Mouse (Mus musculus): ENCODE measurements around the gene Cadm1. TPM values are rescaled to one million over a fixed set of nuclear protein-coding genes. Genes with fewer than 3 reads are reported as not detected.

Gene Cadm1
- total and polyA plus RNA-seq, 3 experiments = 0.14 to 0.31 TPM; not detected in 1

GRCm38 (mm10) chr9:47894096-47894495 is 364.1 kb downstream of the Cadm1 start:
- no peak for DNase-seq (ENCODE audit: low read depth, low spot score)
- Histone ChIP-seq H3K4me1 (ENCODE audit: control insufficient read depth in 1 of 2, insufficient read depth in 2 of 2, low read length in 2 of 2) (no peaks in the 10 kb centered on the region), H3K9ac (ENCODE audit: control insufficient read depth, low read depth, low read length, poor library complexity, severe bottlenecking) (no peak overlapping the region), H3K9me3 (replicated peaks; ENCODE audit: insufficient read depth, low read length) (no peaks in the 10 kb centered on the region), H3K79me2 (ENCODE audit: control insufficient read depth, insufficient read depth, low read length, poor library complexity) (no peaks in the 10 kb centered on the region), H3K27me3 (ENCODE audit: control insufficient read depth in 1 of 2, insufficient read depth in 2 of 2, low read length in 2 of 2) (no peaks in the 10 kb centered on the region), H3K27ac (ENCODE audit: control insufficient read depth, low read depth, low read length) (no peak overlapping the region), H3K36me3 (ENCODE audit: control insufficient read depth in 1 of 2, insufficient read depth in 2 of 2, low read length in 2 of 2) (no peaks in the 10 kb centered on the region), H3K4me3 (ENCODE audit: control insufficient read depth in 1 of 2, insufficient read depth in 1 of 2, low read depth in 2 of 2, low read length in 2 of 2) (no peak overlapping the region)
- no peak for TF ChIP-seq NRF1 (IDR thresholded peaks at IDR 0.05; ENCODE audit: insufficient read depth, low read depth, low read length, poor library complexity, severe bottlenecking)
- no peak for TF ChIP-seq KAT2A (conservative IDR thresholded peaks at IDR 0.05; ENCODE audit: low read depth, low read length)
- no peak for TF ChIP-seq TCF12 (IDR thresholded peaks at IDR 0.05; ENCODE audit: low read depth, low read length)
- no peak for TF ChIP-seq UBTF (IDR thresholded peaks at IDR 0.05; ENCODE audit: borderline replicate concordance, insufficient read depth, low read depth, low read length)
- TF ChIP-seq ZMIZ1 (IDR thresholded peaks at IDR 0.05; ENCODE audit: low read depth, low read length) = no peak
- TF ChIP-seq MYC (IDR thresholded peaks at IDR 0.05; ENCODE audit: low read depth, low read length) = no peak
- TF ChIP-seq GATA1 (IDR thresholded peaks at IDR 0.05; ENCODE audit: low read depth, low read length) = no peak
- no peak for TF ChIP-seq ZKSCAN1 (IDR thresholded peaks at IDR 0.05; ENCODE audit: low read depth, low read length)
- no peak for TF ChIP-seq RCOR1 (IDR thresholded peaks at IDR 0.05; ENCODE audit: low read depth, low read length)
- TF ChIP-seq USF2 (IDR thresholded peaks at IDR 0.05; ENCODE audit: borderline replicate concordance in 1 of 2, insufficient read depth in 1 of 2, low read depth in 1 of 2, low read length in 2 of 2) = no peak
- no peak for TF ChIP-seq TBP (IDR thresholded peaks at IDR 0.05; ENCODE audit: low read depth, low read length)
- no peak for TF ChIP-seq POLR2A (IDR thresholded peaks at IDR 0.05; ENCODE audit: control insufficient read depth in 1 of 2, insufficient read depth in 1 of 2, low read depth in 1 of 2, low read length in 2 of 2, poor library complexity in 1 of 2)
- TF ChIP-seq MAZ (IDR thresholded peaks at IDR 0.05; ENCODE audit: low read depth, low read length) = no peak

GRCm38 (mm10) chr9:47894661-47895060 is 364.7 kb downstream of the Cadm1 start:
- H3K27me3 ChIP-seq (ENCODE audit: control insufficient read depth in 1 of 2, insufficient read depth in 2 of 2, low read length in 2 of 2) = no peaks in the 10 kb centered on the region
- H3K36me3 ChIP-seq (ENCODE audit: control insufficient read depth in 1 of 2, insufficient read depth in 2 of 2, low read length in 2 of 2) = no peaks in the 10 kb centered on the region
- TF ChIP-seq MAX (IDR thresholded peaks at IDR 0.05; ENCODE audit: low read length) (no peak), ETS1 (IDR thresholded peaks at IDR 0.05; ENCODE audit: low read depth, low read length) (no peak), ZMIZ1 (IDR thresholded peaks at IDR 0.05; ENCODE audit: low read depth, low read length) (no peak), MEF2A (IDR thresholded peaks at IDR 0.05; ENCODE audit: extremely low read depth, insufficient replicate concordance, low read depth, low read length, poor library complexity, severe bottlenecking) (no peak), E2F4 (IDR thresholded peaks at IDR 0.05; ENCODE audit: borderline replicate concordance, low read depth, low read length) (no peak), NELFE (IDR thresholded peaks at IDR 0.05; ENCODE audit: low read depth, low read length) (no peak), CHD2 (IDR thresholded peaks at IDR 0.05; ENCODE audit: low read length) (no peak), KAT2A (conservative IDR thresholded peaks at IDR 0.05; ENCODE audit: low read depth, low read length) (no peak), TBP (IDR thresholded peaks at IDR 0.05; ENCODE audit: low read depth, low read length) (no peak), POLR2AphosphoS5 (IDR thresholded peaks at IDR 0.05; ENCODE audit: borderline replicate concordance, low read depth, low read length) (no peak), USF1 (IDR thresholded peaks at IDR 0.05; ENCODE audit: low read depth, low read length) (no peak), POLR2AphosphoS2 (IDR thresholded peaks at IDR 0.05; ENCODE audit: low read length) (no peak), SIN3A (IDR thresholded peaks at IDR 0.05; ENCODE audit: low read length) (no peak)
- DNase-seq (ENCODE audit: low read depth, low spot score) = no peak
- no peak overlapping the region for H3K27ac ChIP-seq (ENCODE audit: control insufficient read depth, low read depth, low read length)
- no peak overlapping the region for H3K4me3 ChIP-seq (ENCODE audit: control insufficient read depth in 1 of 2, insufficient read depth in 1 of 2, low read depth in 2 of 2, low read length in 2 of 2)
- H3K4me1 ChIP-seq (ENCODE audit: control insufficient read depth in 1 of 2, insufficient read depth in 2 of 2, low read length in 2 of 2) = no peaks in the 10 kb centered on the region
- H3K9ac ChIP-seq (ENCODE audit: control insufficient read depth, low read depth, low read length, poor library complexity, severe bottlenecking) = no peak overlapping the region
- H3K9me3 ChIP-seq (replicated peaks; ENCODE audit: insufficient read depth, low read length) = no peaks in the 10 kb centered on the region
- H3K79me2 ChIP-seq (ENCODE audit: control insufficient read depth, insufficient read depth, low read length, poor library complexity) = no peaks in the 10 kb centered on the region
